Mouse (Mus musculus) bone marrow, adult 2 months (tissue): ENCODE measurements around the gene Usp7.

Source experiments
- CTCF ChIP-seq: fragments of 200-500 bp; IDR thresholded peaks from 2 replicates; pipeline ENCODE4 v1.5.1; 2011; ENCODE audit warnings: low read length, control low read depth; ENCODE audit not compliant: control insufficient read depth, insufficient read depth
- POLR2A ChIP-seq: fragments of 200-500 bp; IDR thresholded peaks from 2 replicates; pipeline ENCODE4 v1.6.1; 2011; ENCODE audit warnings: low read depth, mild to moderate bottlenecking, control low read depth, low read length, borderline replicate concordance; ENCODE audit not compliant: control insufficient read depth

DNA sequence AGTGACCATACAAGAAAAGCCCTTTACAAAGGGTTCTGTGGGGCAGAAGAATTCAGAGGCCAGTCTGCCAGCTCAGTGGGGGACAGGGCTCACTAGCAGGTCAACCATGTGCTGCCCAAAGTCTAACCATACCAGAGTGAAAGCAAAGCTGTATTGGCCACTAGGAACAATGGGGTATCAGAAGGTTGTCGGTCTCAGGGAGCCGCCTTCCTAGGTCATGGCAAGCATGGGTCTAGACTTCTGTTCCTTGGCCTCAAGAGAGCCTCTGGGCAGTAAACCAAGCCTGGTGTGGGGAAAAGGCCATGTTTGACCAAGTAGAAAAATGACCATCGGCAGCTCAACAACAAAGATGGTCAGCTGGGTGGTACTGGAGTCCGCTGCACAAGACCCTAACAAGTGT is 133.3 kb downstream of the Usp7 start:
- TF ChIP-seq CTCF, result no peak
- no peak for TF ChIP-seq POLR2A
